Mouse (Mus musculus) midbrain, embryonic 12.5 days (tissue): ENCODE results near the gene Tnc. TPM values are rescaled to one million over a fixed set of nuclear protein-coding genes. Genes with fewer than 3 reads are reported as not detected.

Experiments
- ATAC-seq: fragments of 200-750 bp; cut with Nextera tagmentation; 2 replicates; pipeline ENCODE4 v1.8.0; 2017; ENCODE audit warnings: low read depth, moderate TSS enrichment, moderate library complexity; ENCODE audit not compliant: low FRiP score
- H3K27ac ChIP-seq: fragments of 300-500 bp; sonication (generic); replicated peaks from 2 replicates; pipeline ENCODE4 v1.5.1; 2016; ENCODE audit warnings: mild to moderate bottlenecking
- H3K27me3 ChIP-seq: fragments of 300-500 bp; sonication (generic); 2 replicates; pipeline ENCODE4 v1.6.1; 2016; ENCODE audit warnings: mild to moderate bottlenecking
- H3K36me3 ChIP-seq: fragments of 300-500 bp; sonication (generic); 2 replicates; pipeline ENCODE4 v1.6.1; 2016
- H3K4me1 ChIP-seq: fragments of 300-500 bp; sonication (generic); 2 replicates; pipeline ENCODE4 v1.6.1; 2016
- H3K4me2 ChIP-seq: fragments of 300-500 bp; sonication (generic); replicated peaks from 2 replicates; pipeline ENCODE4 v1.6.1; 2016; ENCODE audit warnings: mild to moderate bottlenecking, moderate library complexity
- H3K4me3 ChIP-seq: fragments of 300-500 bp; sonication (generic); 2 replicates; pipeline ENCODE4 v1.5.1; 2016; ENCODE audit warnings: mild to moderate bottlenecking
- H3K9ac ChIP-seq: fragments of 300-500 bp; sonication (generic); replicated peaks from 2 replicates; pipeline ENCODE4 v1.6.1; 2016; ENCODE audit warnings: mild to moderate bottlenecking, moderate library complexity
- H3K9me3 ChIP-seq: fragments of 300-500 bp; sonication (generic); 2 replicates; pipeline ENCODE4 v1.6.1; 2016; ENCODE audit warnings: mild to moderate bottlenecking
- WGBS: fragments of 180-500 bp; shearing (Covaris S2); methylation state at CpG from one replicate; pipeline ENCODE4 v1.1.7; 2016; 5-methylcytosine and 5-hydroxymethylcytosine counted together
- polyA plus RNA-seq: library from polyadenylated mRNA; unstranded; fragments of >200 nt; fragmentation: Nextera tagmentation; extraction: Ambion mirVana; gene quantifications from 2 replicates; pipeline ENCODE4 v1.2.1, GENCODE M21; 2016

Gene Tnc
- polyA plus RNA-seq: 12.0 and 14.3 TPM in 2 replicates

- H3K36me3 ChIP-seq: no peaks in the 10 kb centered on the region
- peak; percentile 69 for ATAC-seq
- peaks cover 14% of the 10 kb centered on the region for H3K4me1 ChIP-seq
- peak within 1 kb of the TSS; percentile 27 for H3K4me3 ChIP-seq
- H3K9ac ChIP-seq: no peak within 1 kb of the TSS
- WGBS: under 1% methylated on average over 26 of the region's 26 CpGs
- peak within 1 kb of the TSS; percentile 56 for H3K4me2 ChIP-seq
- H3K27ac ChIP-seq: no peak within 1 kb of the TSS
- peaks cover 25% of the 10 kb centered on the region for H3K27me3 ChIP-seq
- H3K9me3 ChIP-seq: no peaks in the 10 kb centered on the region
Observed at GRCm38 (mm10) chr4:64046831-64047493, at the start of gene Tnc. Gene Tnc (minus strand): TSS chr4:64047015.

- no peak for ATAC-seq
- 85% methylated on average over 5 of the region's 5 CpGs for WGBS
Observed at GRCm38 (mm10) chr4:64094221-64094620, 47.4 kb upstream of the Tnc start.

GRCm38 (mm10) chr4:64092857-64093256 lies 46.0 kb upstream of the Tnc start:
- Histone ChIP-seq H3K4me2 (no peak overlapping the region), H3K9ac (no peak overlapping the region), H3K27ac (no peak overlapping the region), H3K36me3 (no peaks in the 10 kb centered on the region), H3K9me3 (no peaks in the 10 kb centered on the region), H3K4me3 (no peak overlapping the region), H3K27me3 (no peaks in the 10 kb centered on the region), H3K4me1 (no peaks in the 10 kb centered on the region)
- no peak for ATAC-seq
- 88% methylated on average over 1 of the region's 1 CpGs for WGBS

More at GRCm38 (mm10) chr4:64094221-64094620, 47.4 kb upstream of the Tnc start:
- Histone ChIP-seq H3K9me3 (no peaks in the 10 kb centered on the region), H3K9ac (no peak overlapping the region), H3K27ac (no peak overlapping the region), H3K4me3 (no peak overlapping the region), H3K4me1 (no peaks in the 10 kb centered on the region), H3K36me3 (no peaks in the 10 kb centered on the region), H3K4me2 (no peak overlapping the region), H3K27me3 (no peaks in the 10 kb centered on the region)

- Histone ChIP-seq H3K36me3 (no peaks in the 10 kb centered on the region), H3K9ac (no peak overlapping the region), H3K9me3 (no peaks in the 10 kb centered on the region), H3K4me3 (no peak overlapping the region), H3K4me2 (no peak overlapping the region), H3K27me3 (no peaks in the 10 kb centered on the region), H3K4me1 (no peaks in the 10 kb centered on the region), H3K27ac (no peak overlapping the region)
- 78% methylated on average over 2 of the region's 2 CpGs for WGBS
- no peak for ATAC-seq
Observed at GRCm38 (mm10) chr4:64089378-64089777, 42.6 kb upstream of the Tnc start.

- Histone ChIP-seq H3K27me3 (no peaks in the 10 kb centered on the region), H3K4me3 (no peak overlapping the region), H3K36me3 (no peaks in the 10 kb centered on the region), H3K4me1 (no peaks in the 10 kb centered on the region), H3K4me2 (no peak overlapping the region), H3K9ac (no peak overlapping the region), H3K9me3 (no peaks in the 10 kb centered on the region), H3K27ac (no peak overlapping the region)
- no peak for ATAC-seq
- 90% methylated on average over 2 of the region's 2 CpGs for WGBS
Observed at GRCm38 (mm10) chr4:64087675-64088074, 40.9 kb upstream of the Tnc start.

GRCm38 (mm10) chr4:64085993-64086567 lies 39.3 kb upstream of the Tnc start:
- 96% methylated on average over 1 of the region's 1 CpGs for WGBS
- ATAC-seq: no peak
- no peaks in the 10 kb centered on the region for H3K9me3 ChIP-seq

GRCm38 (mm10) chr4:64083858-64084257 lies 37.0 kb upstream of the Tnc start:
- 78% methylated on average over 5 of the region's 5 CpGs for WGBS

More at GRCm38 (mm10) chr4:64085993-64086567, 39.3 kb upstream of the Tnc start:
- no peak overlapping the region for H3K9ac ChIP-seq
- H3K36me3 ChIP-seq: no peaks in the 10 kb centered on the region
- no peaks in the 10 kb centered on the region for H3K27me3 ChIP-seq
- no peak overlapping the region for H3K27ac ChIP-seq
- H3K4me1 ChIP-seq: no peaks in the 10 kb centered on the region
- H3K4me2 ChIP-seq: no peak overlapping the region
- H3K4me3 ChIP-seq: no peak overlapping the region

GRCm38 (mm10) chr4:64078029-64078619 lies 31.3 kb upstream of the Tnc start:
- no peak for ATAC-seq
- H3K36me3 ChIP-seq: no peaks in the 10 kb centered on the region
- no peak overlapping the region for H3K4me2 ChIP-seq
- H3K9me3 ChIP-seq: no peaks in the 10 kb centered on the region
- 95% methylated on average over 2 of the region's 2 CpGs for WGBS
- H3K27ac ChIP-seq: no peak overlapping the region
- no peak overlapping the region for H3K9ac ChIP-seq
- H3K4me3 ChIP-seq: no peak overlapping the region
- no peaks in the 10 kb centered on the region for H3K27me3 ChIP-seq
- no peaks in the 10 kb centered on the region for H3K4me1 ChIP-seq

More at GRCm38 (mm10) chr4:64083858-64084257, 37.0 kb upstream of the Tnc start:
- no peak overlapping the region for H3K27ac ChIP-seq
- no peaks in the 10 kb centered on the region for H3K36me3 ChIP-seq
- H3K4me3 ChIP-seq: no peak overlapping the region
- H3K4me1 ChIP-seq: no peaks in the 10 kb centered on the region
- H3K4me2 ChIP-seq: no peak overlapping the region
- no peak for ATAC-seq
- no peaks in the 10 kb centered on the region for H3K9me3 ChIP-seq
- H3K9ac ChIP-seq: no peak overlapping the region
- H3K27me3 ChIP-seq: no peaks in the 10 kb centered on the region

GRCm38 (mm10) chr4:64076349-64077025 lies 29.7 kb upstream of the Tnc start:
- ATAC-seq: no peak
- Histone ChIP-seq H3K27me3 (no peaks in the 10 kb centered on the region), H3K4me1 (no peaks in the 10 kb centered on the region), H3K27ac (no peak overlapping the region), H3K36me3 (no peaks in the 10 kb centered on the region), H3K9me3 (no peaks in the 10 kb centered on the region), H3K4me3 (no peak overlapping the region), H3K9ac (no peak overlapping the region), H3K4me2 (no peak overlapping the region)
- WGBS: 83% methylated on average over 6 of the region's 6 CpGs

- H3K4me2 ChIP-seq: no peak overlapping the region
- H3K27me3 ChIP-seq: no peaks in the 10 kb centered on the region
- H3K27ac ChIP-seq: no peak overlapping the region
- H3K4me1 ChIP-seq: no peaks in the 10 kb centered on the region
- no peak overlapping the region for H3K9ac ChIP-seq
- no peaks in the 10 kb centered on the region for H3K36me3 ChIP-seq
- no peaks in the 10 kb centered on the region for H3K9me3 ChIP-seq
- ATAC-seq: no peak
- no peak overlapping the region for H3K4me3 ChIP-seq
Observed at GRCm38 (mm10) chr4:64074725-64075124, 27.9 kb upstream of the Tnc start.

GRCm38 (mm10) chr4:64067394-64067793 lies 20.6 kb upstream of the Tnc start:
- Histone ChIP-seq H3K4me3 (no peak overlapping the region), H3K9ac (no peak overlapping the region), H3K27ac (no peak overlapping the region), H3K4me2 (no peak overlapping the region), H3K27me3 (no peaks in the 10 kb centered on the region), H3K36me3 (no peaks in the 10 kb centered on the region), H3K9me3 (no peaks in the 10 kb centered on the region), H3K4me1 (no peaks in the 10 kb centered on the region; the same call in 1 of the 2 replicates)
- WGBS: 84% methylated on average over 7 of the region's 7 CpGs
- ATAC-seq: no peak

GRCm38 (mm10) chr4:64065266-64065665 lies 18.5 kb upstream of the Tnc start:
- H3K36me3 ChIP-seq: no peaks in the 10 kb centered on the region
- no peak overlapping the region for H3K27ac ChIP-seq
- no peak overlapping the region for H3K4me3 ChIP-seq
- no peak overlapping the region for H3K4me2 ChIP-seq
- 54% methylated on average over 10 of the region's 10 CpGs for WGBS
- no peaks in the 10 kb centered on the region for H3K27me3 ChIP-seq
- H3K9me3 ChIP-seq: no peaks in the 10 kb centered on the region
- H3K9ac ChIP-seq: no peak overlapping the region
- ATAC-seq: no peak
- H3K4me1 ChIP-seq: no peaks in the 10 kb centered on the region; the same call in 1 of the 2 replicates
